Mouse (Mus musculus): ENCODE data around the gene Ttc19. TPM values are rescaled to one million over a fixed set of nuclear protein-coding genes. Genes with fewer than 3 reads are reported as not detected.

Ttc19 gene
- polyA plus RNA-seq (2015; fragmentation: Nextera tagmentation; extraction: Ambion mirVana): 17.8 and 19.2 TPM in 2 replicates

GRCm38 (mm10) chr11:62280675-62281600, at the start of gene Ttc19, which contains the start of gene Zswim7:
Gene Ttc19 (plus strand): TSS chr11:62281473.
Gene Zswim7 (minus strand): TSS chr11:62281375.
- Histone ChIP-seq H3K27me3 (replicated peaks) (no peaks in the 10 kb centered on the region), H3K4me1 (replicated peaks) (no peaks in the 10 kb centered on the region), H3K4me2 (replicated peaks) (peak within 1 kb of the TSS; percentile 70), H3K9me3 (no peaks in the 10 kb centered on the region), H3K36me3 (no peaks in the 10 kb centered on the region; the same call in 1 of the 2 replicates), H3K27ac (peak within 1 kb of the TSS; percentile 94), H3K4me3 (replicated peaks) (peak within 1 kb of the TSS; percentile 82), H3K9ac (peak within 1 kb of the TSS; percentile 65)
- under 1% methylated on average over 68 of the region's 68 CpGs for WGBS
- ATAC-seq: peak; percentile 98

- Histone ChIP-seq H3K4me3 (replicated peaks) (no peak overlapping the region), H3K27me3 (replicated peaks) (no peaks in the 10 kb centered on the region), H3K4me1 (replicated peaks) (no peaks in the 10 kb centered on the region), H3K9ac (no peak overlapping the region), H3K36me3 (no peaks in the 10 kb centered on the region), H3K4me2 (replicated peaks) (no peak overlapping the region), H3K27ac (no peak overlapping the region), H3K9me3 (no peaks in the 10 kb centered on the region)
- ATAC-seq: peak; percentile 55; the same call in 1 of the 2 replicates
- WGBS: 63% methylated on average over 12 of the region's 12 CpGs
These were observed 40.5 kb upstream of the Ttc19 start for GRCm38 (mm10) chr11:62240631-62241261.

GRCm38 (mm10) chr11:62243871-62244270, 37.4 kb upstream of the Ttc19 start:
- no peaks in the 10 kb centered on the region for H3K36me3 ChIP-seq
- peaks cover 5% of the 10 kb centered on the region; the same call in 1 of the 2 replicates for H3K4me1 ChIP-seq (replicated peaks)
- WGBS: 78% methylated on average over 8 of the region's 8 CpGs
- no peak for ATAC-seq
- H3K4me2 ChIP-seq (replicated peaks): no peak overlapping the region
- no peak overlapping the region for H3K9ac ChIP-seq
- H3K27me3 ChIP-seq (replicated peaks): no peaks in the 10 kb centered on the region
- H3K27ac ChIP-seq: no peak overlapping the region
- no peaks in the 10 kb centered on the region for H3K9me3 ChIP-seq
- H3K4me3 ChIP-seq (replicated peaks): no peak overlapping the region

- Histone ChIP-seq H3K9ac (no peak overlapping the region), H3K27me3 (replicated peaks) (0 out of 2 replicates have a peak, but pooled peaks cover 2% of the 10 kb centered on the region), H3K27ac (no peak overlapping the region), H3K4me2 (replicated peaks) (no peak overlapping the region), H3K4me3 (replicated peaks) (no peak overlapping the region), H3K9me3 (no peaks in the 10 kb centered on the region), H3K36me3 (no peaks in the 10 kb centered on the region), H3K4me1 (replicated peaks) (peaks cover 8% of the 10 kb centered on the region)
- no peak for ATAC-seq
- WGBS: 85% methylated on average over 4 of the region's 4 CpGs
These were observed 36.8 kb upstream of the Ttc19 start for GRCm38 (mm10) chr11:62244471-62244870.

- Histone ChIP-seq H3K4me2 (replicated peaks) (peak overlapping the region; percentile 100), H3K9ac (peak overlapping the region; percentile 64), H3K9me3 (no peaks in the 10 kb centered on the region), H3K36me3 (no peaks in the 10 kb centered on the region), H3K27me3 (replicated peaks) (peaks cover 7% of the 10 kb centered on the region; the same call in 1 of the 2 replicates), H3K4me3 (replicated peaks) (peak overlapping the region; percentile 65), H3K27ac (0 out of 2 replicates have a peak overlapping the region, but pooled peaks have one; percentile 22), H3K4me1 (replicated peaks) (peaks cover 20% of the 10 kb centered on the region)
- WGBS: 35% methylated on average over 18 of the region's 18 CpGs
- ATAC-seq: no peak
These were observed 33.4 kb upstream of the Ttc19 start for GRCm38 (mm10) chr11:62247759-62248400.

GRCm38 (mm10) chr11:62248401-62249244, 32.6 kb upstream of the Ttc19 start, which contains the start of gene Adora2b:
Gene Adora2b (plus strand): TSS chr11:62248984.
- Histone ChIP-seq H3K27me3 (replicated peaks) (peaks cover 7% of the 10 kb centered on the region; the same call in 1 of the 2 replicates), H3K4me1 (replicated peaks) (peaks cover 20% of the 10 kb centered on the region), H3K9me3 (no peaks in the 10 kb centered on the region), H3K4me2 (replicated peaks) (peak within 1 kb of the TSS; percentile 100), H3K9ac (peak within 1 kb of the TSS; percentile 64), H3K4me3 (replicated peaks) (peak within 1 kb of the TSS; percentile 65), H3K36me3 (no peaks in the 10 kb centered on the region), H3K27ac (0 out of 2 replicates have a peak within 1 kb of the TSS, but pooled peaks have one; percentile 22)
- peak; percentile 91 for ATAC-seq
- under 1% methylated on average over 69 of the region's 69 CpGs for WGBS

GRCm38 (mm10) chr11:62249266-62250037, 31.8 kb upstream of the Ttc19 start:
- H3K27me3 ChIP-seq (replicated peaks): peaks cover 7% of the 10 kb centered on the region; the same call in 1 of the 2 replicates
- ATAC-seq: peak; percentile 33

GRCm38 (mm10) chr11:62251047-62251446, 30.2 kb upstream of the Ttc19 start:
- Histone ChIP-seq H3K4me1 (replicated peaks) (peaks cover 20% of the 10 kb centered on the region), H3K9ac (no peak overlapping the region), H3K9me3 (no peaks in the 10 kb centered on the region), H3K4me2 (replicated peaks) (peak overlapping the region; percentile 33), H3K36me3 (no peaks in the 10 kb centered on the region), H3K27ac (no peak overlapping the region), H3K27me3 (replicated peaks) (peaks cover 7% of the 10 kb centered on the region; the same call in 1 of the 2 replicates), H3K4me3 (replicated peaks) (no peak overlapping the region)
- 42% methylated on average over 11 of the region's 11 CpGs for WGBS
- peak; percentile 37 for ATAC-seq

More at GRCm38 (mm10) chr11:62249266-62250037, 31.8 kb upstream of the Ttc19 start:
- H3K9me3 ChIP-seq: no peaks in the 10 kb centered on the region
- peaks cover 20% of the 10 kb centered on the region for H3K4me1 ChIP-seq (replicated peaks)
- H3K4me3 ChIP-seq (replicated peaks): peak overlapping the region; percentile 65
- no peak overlapping the region for H3K27ac ChIP-seq
- no peaks in the 10 kb centered on the region for H3K36me3 ChIP-seq
- H3K9ac ChIP-seq: peak overlapping the region; percentile 64
- WGBS: 6% methylated on average over 35 of the region's 35 CpGs
- H3K4me2 ChIP-seq (replicated peaks): peak overlapping the region; percentile 100

- ATAC-seq: no peak
- Histone ChIP-seq H3K27ac (no peak overlapping the region), H3K4me1 (replicated peaks) (peaks cover 16% of the 10 kb centered on the region), H3K36me3 (no peaks in the 10 kb centered on the region), H3K27me3 (replicated peaks) (peaks cover 7% of the 10 kb centered on the region; the same call in 1 of the 2 replicates), H3K4me3 (replicated peaks) (no peak overlapping the region), H3K9me3 (no peaks in the 10 kb centered on the region), H3K4me2 (replicated peaks) (no peak overlapping the region), H3K9ac (no peak overlapping the region)
- 72% methylated on average over 5 of the region's 5 CpGs for WGBS
These were observed 27.9 kb upstream of the Ttc19 start for GRCm38 (mm10) chr11:62253380-62253779.

GRCm38 (mm10) chr11:62259214-62259613, 22.1 kb upstream of the Ttc19 start:
- no peaks in the 10 kb centered on the region for H3K9me3 ChIP-seq
- H3K4me3 ChIP-seq (replicated peaks): no peak overlapping the region
- no peaks in the 10 kb centered on the region for H3K36me3 ChIP-seq
- no peak overlapping the region for H3K9ac ChIP-seq
- H3K4me2 ChIP-seq (replicated peaks): no peak overlapping the region
- no peak overlapping the region for H3K27ac ChIP-seq
- ATAC-seq: no peak
- WGBS: 44% methylated on average over 5 of the region's 5 CpGs
- peaks cover 8% of the 10 kb centered on the region for H3K4me1 ChIP-seq (replicated peaks)
- no peaks in the 10 kb centered on the region for H3K27me3 ChIP-seq (replicated peaks)
